Mouse (Mus musculus): ENCODE data around the gene Glrx.
"Not testable (repeated sequence)": the region's sequence is repeated elsewhere in the genome, so short reads cannot be mapped to it uniquely, and the experiment has no call there.

Gene Glrx

DNA sequence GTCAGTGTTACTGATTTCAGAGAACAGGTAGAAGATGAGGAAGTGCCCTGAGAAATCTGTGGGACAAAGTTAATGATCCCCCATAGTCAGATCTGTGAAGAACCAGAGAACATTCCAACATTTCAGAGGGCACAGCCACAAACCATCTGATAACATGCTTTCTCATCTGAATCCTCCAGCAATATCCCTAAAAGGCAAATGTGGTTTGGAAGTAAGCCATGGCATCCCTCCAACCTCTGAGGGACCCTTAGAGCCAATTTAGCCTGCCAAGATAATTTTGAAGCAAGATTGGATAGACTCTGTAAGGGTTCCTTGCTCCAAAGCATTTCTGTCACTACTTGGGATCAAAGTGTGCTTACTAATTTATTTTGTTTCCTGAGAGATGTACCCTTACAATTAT, 6.2 kb upstream of the Glrx start:
- DNase-seq (ENCODE audit: low read depth, low spot score) = no peak

DNA sequence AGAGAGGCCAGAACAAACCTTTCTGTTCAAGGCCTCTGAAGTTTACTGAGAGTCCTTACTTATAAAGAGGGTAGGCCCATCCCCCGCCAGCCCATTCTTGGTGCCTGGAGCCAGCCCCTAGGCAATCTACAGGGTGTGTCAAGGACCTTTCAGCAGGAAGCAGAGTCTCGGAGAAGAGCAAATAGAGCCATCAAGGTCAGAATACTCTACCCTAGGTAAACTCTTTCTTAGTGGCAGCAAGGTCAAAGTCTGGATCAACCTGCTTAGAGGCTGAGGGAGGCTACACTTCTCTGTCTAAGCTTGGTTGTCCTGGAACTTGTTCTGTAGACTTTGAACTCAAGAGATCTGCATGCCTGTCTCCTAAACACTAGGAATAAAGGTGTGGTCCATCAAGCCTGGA, 4.2 kb upstream of the Glrx start:
- DNase-seq (ENCODE audit: low read depth, low spot score) = no peak

DNA sequence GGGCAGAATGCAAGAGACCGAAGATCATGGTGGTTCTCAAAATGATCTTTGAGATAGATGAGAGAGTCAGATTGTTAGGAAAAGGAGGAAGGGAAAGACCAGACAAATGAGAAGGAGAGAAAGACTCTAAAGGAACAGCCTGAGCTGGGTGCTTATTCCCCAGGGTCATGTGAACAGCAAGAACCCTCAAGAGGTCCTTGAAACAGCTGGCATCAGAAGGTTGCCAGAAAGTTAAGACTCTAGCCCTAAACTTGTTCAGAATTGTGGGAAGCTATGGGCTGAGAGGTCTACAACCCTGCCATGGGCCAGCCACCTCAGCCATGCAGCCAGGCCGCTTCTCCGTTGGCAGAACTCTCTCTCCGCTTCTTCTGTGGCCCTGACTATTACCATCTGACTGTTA, 1.2 kb upstream of the Glrx start:
- DNase-seq (ENCODE audit: low read depth, low spot score) = no peak

DNA sequence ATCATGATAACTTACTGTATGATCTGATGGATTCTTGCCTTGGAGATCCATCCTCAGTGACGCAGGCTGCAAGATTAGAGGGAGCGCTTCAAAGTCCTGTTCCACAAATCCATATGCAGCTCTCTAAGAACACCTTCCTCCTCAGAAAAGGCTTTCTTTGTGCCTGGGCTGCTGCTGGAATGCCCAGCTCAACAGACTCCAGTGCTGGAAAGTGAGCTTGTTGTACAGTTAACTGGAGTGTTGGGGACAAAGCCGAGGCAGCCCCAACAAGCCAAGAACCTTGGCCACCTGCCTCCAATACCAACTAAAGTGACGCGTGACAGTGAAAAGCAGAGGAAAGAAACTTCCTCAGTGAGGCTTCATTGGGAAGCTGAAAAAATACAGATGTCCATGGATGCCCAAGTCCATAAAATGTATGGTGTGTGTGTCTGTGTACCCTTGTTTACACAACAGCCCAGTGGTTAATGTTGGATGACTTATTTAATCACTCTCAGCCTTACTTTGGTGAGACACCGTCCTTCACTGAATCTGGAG, 1.2 kb downstream of the Glrx start:
- DNase-seq (ENCODE audit: low read depth, low spot score) = no peak

DNA sequence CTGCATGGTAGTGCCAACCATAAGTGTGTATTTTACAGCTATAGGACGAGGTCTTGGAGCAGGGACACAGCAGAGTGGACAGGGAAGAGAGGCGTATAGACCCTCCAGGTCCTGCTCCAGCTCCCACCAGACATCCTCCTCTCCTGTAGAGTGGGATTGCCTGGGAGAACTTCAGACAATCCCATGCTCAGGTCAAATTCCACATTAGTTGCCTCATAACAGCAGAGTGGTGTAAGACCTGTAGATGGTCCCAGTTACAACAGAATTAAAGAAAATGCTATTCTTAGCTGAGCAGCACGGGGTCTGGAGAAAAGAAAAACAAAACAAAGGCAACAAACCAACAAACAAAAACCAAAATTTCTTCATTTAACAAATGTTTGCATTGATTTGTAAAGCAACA, 2.3 kb downstream of the Glrx start:
- DNase-seq (ENCODE audit: low read depth, low spot score) = no peak

DNA sequence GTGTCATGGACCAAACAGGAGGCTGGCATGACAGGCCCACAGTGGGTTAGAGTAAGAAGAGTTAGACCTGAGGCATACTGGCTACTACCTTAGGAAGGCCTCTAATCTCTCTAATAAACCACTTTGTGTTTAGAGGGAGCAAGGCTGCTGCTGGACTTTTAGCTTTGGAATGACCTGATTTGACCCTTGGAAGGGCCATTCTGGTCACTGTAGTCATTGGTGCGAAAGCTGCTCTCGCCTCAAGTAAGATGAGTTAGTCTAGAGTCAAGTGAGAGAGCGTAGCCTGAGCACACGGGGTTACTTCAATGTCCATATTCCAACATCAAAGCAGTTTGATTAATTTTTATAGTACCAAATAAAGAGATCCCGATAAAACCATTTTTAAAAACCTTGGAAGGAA, 3.7 kb downstream of the Glrx start:
- DNase-seq (ENCODE audit: low read depth, low spot score) = no peak

DNA sequence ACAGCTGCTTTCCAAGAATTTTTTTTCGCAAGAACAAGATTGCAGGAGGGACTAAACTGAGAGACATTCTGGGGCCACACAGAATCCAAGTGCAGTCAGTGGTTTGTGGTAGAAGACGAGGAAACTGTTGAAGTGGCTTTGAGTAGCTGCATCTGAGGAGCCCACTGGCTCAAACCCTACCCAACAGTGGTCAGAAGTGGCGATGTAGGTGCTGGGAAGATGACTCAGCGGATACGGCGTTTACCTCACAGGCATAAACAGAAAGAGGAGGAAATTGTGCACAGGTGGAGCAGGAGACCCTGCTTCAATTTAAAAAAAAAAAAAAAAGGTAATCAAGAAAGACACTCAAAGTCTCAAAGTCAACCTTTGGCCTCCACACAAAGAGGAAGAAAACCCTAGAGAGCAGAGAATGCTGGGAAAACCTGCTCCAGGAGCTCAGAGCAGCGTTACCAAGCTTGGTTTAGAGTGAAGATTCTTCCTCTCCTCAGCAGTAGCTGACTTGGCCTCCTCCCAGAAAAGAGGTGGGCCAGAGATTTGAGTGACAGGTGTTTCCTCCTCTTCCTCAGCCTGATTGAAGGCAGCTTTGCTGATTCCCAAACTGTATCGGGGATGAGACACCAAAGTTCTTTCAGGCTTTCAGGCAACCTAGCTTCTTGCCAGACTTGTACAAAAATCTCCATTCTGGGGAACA, 4.5 kb downstream of the Glrx start:
- peak; percentile 23 for DNase-seq (ENCODE audit: low read depth, low spot score)

DNA sequence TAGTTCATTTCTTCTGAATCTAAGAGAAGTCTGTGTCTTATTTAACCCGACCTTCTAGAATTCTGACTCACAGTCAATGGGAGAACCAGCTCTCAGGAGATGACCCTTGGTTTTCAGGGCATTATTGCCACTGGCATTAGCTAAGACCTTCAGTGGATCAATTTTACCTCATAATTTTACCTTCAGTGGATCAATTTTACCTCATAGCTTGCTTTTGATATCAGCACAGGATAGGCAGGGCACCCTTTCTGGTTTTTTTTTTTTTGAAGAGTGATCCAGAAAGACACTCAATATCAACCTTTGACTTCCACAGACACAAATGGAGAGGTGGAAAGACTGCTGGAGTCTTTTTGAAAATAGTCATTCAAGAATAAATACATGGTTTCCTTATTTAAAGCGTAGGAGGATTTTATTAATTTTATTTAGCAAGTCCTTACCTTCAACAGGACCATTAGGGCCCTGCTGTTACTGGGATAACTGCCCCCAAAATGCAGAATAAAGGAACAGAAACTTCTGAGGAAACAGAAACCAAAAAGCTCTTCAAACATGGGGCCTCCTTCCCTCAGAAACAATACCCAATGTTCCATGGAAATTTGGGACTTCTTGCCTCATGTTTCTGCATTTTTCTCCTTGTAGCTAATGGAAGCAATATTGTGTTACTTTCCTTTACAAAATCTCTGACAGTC, 5.3 kb downstream of the Glrx start:
- DNase-seq (ENCODE audit: low read depth, low spot score) = peak; percentile 53

DNA sequence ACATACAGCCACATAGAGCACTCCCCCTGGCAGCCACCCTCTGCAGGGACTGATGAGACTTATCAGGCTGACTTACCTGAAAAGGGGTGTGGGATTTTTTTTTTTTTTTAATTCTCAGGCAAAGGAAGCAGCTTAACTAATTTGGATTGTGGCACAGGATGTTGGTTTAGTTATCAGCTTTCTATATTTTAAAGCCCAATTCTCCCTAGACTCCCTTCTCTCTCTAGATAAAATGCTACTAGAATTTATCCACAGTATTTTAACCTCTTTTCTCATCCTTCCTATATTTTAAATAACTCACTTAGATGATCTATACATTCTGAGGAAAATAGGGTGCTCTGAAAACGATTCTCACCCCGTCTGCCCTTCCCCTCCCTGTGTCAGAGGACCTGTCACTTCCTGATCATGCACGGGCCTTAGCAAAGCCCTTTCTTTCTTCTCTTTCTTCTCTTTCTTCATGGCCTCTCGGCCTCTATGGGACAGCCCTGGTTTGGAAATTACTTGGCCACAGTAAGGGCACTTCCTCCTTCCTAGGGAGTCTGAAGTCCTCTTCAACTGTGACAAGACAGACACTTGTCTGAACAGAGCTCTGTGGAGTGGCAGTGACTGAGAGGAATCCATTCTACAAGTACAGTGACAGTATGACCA, 6.0 kb downstream of the Glrx start:
- peak; percentile 60 for DNase-seq (ENCODE audit: low read depth, low spot score)

DNA sequence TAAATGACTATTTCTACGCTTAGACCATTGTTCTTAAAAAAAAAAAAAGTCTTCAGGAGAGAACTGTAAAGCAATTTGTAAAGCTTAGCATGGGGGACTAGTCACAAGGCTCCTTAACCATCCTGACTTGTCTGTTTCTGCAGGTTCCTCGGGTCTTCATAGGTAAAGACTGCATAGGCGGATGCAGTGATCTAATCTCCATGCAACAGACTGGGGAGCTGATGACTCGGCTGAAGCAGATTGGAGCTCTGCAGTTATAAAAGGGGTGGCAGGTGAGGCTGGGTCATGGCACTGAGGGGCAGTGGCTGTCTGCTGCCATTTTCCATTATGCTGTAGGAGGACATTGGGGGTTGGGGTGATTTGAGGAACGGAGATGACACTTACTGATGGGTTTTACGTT, 7.4 kb downstream of the Glrx start:
- DNase-seq (ENCODE audit: low read depth, low spot score) = no peak

DNA sequence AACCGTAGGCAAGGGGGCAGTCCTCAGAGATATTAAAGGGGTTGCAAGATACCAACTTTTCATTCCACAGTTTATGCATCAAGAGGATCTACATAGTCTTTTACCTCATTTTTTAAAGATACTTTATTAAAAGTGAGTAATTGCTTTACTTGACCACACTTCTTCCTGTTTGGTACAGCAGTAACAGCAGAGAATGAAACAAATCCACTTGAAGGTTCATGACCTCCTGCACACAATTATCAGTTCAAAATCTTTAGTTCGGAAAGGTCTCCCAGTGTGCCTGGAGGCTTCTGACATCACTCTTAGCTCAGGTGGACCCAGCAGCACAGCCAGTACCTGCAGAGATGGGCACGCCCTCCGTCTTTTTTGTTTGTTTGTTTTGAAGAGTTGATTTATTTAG, 12.4 kb downstream of the Glrx start:
- DNase-seq (ENCODE audit: low read depth, low spot score) = no peak

DNA sequence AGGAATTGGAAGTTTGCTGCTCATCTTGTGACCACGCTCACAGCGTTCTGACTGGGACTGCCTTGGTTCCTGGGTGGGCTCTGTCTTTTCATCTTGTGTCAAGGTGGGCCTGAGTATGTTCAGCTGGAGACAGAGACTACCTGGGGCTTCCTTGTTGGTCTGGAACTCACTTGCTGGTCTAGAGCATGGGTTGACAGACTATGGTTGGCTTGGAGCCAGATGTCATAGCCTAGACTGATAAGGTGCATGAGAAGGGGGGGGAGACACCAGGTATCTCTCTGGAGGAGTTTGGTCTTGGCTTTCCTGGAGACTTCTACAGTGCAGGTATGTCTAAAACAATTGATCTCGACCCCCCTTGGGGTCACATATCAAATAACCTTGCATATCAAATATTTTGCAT, 13.4 kb downstream of the Glrx start:
- no peak for DNase-seq (ENCODE audit: low read depth, low spot score)

DNA sequence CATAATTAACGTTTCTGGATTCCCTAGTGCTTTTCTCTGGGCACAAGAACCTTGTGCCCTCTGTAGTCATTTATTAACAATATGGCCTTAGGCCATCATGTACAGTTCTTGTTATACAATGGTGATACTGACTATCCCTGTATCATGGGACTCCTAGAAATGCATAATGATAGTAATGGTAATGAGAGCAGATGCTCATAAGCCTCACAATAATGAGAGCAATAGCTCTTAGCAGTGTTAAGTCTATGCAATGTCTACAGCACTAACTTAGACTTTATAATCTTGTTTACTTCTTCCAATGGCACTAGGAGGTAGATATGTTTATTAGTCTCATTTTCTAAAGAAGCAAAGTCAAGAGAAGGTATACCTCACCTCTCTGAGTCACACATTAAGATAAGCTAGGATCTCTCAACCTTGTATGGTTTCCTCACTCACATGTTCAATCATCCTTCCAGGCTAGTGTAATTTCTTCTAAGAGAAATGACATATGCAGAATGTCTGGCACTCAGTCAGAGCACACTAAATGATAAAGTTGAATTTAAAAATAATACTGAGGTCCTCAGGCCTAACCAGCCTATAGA, 19.7 kb downstream of the Glrx start:
- no peak for DNase-seq (ENCODE audit: low read depth, low spot score)

DNA sequence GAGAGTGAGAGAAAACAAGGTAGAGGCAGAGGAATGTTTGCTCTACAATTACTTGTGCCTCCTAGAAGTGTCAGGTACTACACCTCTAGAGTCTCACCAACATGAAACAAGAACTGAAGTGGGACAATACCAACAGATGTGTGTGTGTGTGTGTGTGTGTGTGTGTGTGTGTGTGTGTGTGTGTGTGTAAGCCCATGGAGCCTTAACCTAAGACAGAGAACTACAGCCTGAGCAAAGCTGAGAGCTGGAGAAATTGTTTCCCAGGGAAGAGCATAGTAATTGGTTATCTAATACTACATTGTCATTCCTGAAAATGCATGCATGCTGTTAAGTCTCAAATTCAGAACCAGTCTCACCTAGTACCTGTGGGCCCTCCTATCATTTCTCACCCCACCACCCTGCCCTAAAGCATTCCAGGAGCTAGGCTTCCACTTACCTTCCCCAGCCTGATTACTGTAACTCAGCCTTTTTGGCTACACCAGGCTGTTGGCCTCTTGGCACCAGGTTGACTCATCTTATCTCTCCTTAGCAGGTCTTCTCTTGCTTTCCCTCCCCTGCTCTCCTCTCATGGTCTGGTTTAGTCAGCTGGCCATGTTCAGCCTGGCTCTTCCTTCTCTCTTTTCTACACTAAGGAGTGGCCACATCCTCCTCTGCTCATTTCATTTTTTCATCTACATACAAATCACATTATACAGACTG, 26.0 kb downstream of the Glrx start:
- DNase-seq (ENCODE audit: low read depth, low spot score) = no peak

DNA sequence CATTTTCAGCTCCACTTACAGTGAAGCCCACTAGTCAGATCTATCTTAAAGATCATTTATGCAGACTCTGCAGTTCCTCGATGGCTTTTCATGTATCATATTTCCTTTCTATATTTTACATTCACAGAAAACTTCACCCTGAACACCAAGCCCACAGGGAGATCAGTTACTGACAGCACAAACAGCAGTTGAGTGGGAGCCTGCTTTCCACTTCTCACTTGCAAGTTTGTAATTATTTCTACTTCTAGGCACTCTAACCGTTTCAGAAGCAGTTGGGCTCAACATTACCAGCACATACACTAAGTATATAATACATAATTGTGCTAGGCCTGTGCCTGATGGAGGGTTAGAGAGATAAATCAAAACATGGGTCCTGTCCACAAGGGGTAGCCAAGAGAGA, 28.2 kb downstream of the Glrx start:
- DNase-seq (ENCODE audit: low read depth, low spot score) = no peak

DNA sequence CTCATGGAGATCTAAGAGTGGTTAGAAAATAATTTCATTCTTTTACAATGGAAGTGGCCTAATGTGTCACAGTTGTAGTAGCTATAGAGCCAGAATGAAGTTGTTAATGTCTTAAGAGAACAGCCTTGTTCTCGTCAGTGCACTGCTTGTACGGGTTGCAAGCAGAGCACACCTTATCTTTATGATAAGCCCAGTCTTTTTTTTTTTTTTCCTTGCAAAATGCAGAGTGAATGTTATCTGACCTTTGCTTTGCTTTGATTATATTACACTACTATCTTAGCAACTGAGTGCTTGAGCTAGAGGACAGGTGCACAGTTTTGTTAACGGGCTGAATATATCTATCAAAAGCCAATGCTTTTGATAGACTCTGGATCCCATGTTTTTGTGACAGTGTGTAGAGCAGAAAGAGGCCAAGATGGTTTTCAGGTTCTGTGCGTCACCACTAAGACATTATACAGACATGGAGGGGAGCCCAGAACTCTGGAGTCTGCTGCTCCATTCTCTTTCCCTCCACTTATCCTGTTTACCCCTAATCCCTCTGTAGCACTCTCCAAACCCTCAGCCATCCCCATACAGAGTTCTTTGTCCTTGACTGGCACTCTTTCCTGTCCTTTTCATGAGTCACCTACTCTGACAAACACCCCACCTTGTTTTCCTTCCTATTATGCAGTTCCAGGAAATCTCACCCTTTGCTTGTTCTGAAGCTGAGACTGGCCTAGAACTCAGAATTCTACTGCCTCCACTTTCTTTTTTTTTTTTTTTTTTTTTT, 35.1 kb downstream of the Glrx start:
- DNase-seq (ENCODE audit: low read depth, low spot score) = no peak

DNA sequence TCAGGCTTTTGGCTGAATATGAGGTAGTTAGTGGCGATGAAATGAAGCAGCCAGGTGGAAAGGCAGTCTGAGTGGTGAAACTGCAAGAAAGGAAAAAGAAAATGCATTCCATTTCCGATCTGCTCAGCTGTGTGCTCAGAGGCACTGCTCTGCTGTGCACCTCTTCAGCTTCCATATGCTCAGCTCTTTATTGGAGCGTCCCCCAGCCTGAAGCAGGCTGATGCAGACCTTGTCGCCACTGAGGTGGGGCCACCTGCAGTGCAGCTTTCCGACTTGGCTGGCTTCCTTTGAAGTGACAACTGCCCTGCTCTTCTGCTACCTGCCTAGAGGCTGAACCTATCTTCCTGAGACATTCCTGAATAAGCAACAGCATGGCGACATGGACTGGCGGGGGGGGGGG, 36.5 kb downstream of the Glrx start:
- DNase-seq (ENCODE audit: low read depth, low spot score) = not testable (repeated sequence)

DNA sequence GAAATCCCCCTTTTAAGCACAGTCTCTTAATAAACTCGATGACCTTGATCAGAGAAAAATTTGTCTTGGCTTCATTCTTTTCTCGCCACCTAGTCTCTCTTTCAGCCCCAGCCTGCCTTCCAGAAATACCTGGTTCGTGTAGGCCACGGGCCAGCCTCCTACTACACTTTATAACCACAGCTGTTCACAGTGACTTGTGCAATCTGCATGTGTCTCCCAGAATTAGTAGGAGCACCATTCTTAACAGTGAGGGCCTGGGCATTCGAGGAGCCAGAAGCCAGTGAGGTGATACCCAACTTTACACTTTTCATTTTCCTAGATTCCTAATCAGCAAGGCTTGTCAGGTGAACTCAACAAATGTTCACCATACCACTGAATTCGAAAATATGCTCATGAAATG, 36.9 kb downstream of the Glrx start:
- DNase-seq (ENCODE audit: low read depth, low spot score) = no peak

DNA sequence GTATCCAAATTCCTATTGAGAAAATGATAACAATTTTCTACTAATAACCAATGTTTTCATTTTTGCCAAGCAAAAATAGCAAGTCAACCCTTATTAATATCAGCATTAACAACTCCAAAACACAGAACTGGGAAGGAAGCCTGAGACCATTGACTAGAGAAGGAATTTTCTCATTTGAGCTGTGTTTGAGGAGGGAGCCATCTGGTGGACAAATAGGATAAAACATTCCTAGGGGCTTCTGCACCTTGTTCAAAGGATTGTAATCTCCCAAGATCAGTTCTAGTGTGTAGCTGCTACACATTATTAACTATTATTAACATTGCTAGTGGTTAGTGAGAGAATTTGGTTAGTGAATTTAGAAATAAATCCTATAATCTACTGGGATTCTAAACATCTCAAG, 38.2 kb downstream of the Glrx start:
- DNase-seq (ENCODE audit: low read depth, low spot score) = peak; percentile 59

DNA sequence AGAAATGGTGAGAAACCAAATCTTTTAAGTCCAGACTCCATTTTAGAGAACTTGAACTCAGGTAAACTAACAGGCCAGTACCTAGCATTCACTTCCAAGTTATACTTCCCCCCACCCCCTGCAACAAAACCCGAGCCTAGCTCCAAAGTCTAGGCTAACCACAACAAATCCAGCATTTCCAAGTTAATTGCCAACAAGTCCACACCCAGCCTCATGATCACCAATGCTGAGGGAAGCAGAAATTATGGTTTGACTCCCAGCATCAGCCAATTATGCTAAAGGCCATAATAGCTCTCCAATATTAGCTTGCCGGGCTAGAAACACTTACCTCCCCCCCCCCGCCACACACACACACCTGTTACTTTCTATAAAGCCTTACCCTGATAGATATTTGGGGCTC, 40.1 kb downstream of the Glrx start:
- no peak for DNase-seq (ENCODE audit: low read depth, low spot score)

DNA sequence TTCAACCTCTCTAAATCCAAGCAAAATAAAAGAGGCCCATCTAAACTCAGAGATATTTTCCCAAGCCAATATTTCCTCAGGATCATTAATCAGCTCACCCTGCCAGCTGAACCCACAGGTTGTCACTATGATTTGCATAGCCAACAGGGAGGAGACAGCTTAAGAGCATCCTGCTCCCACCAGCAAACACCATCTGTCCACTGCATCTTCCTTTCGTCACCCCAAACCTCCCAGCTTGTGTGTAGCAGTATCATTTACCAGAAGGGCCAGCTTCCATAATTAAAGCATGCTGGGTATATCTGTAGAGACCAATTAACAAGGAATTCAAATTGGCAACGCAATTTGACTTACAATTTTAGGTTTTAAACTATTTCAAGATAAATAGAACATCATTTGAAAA, 40.8 kb downstream of the Glrx start:
- no peak for DNase-seq (ENCODE audit: low read depth, low spot score)
